In the genomic region with DNA sequence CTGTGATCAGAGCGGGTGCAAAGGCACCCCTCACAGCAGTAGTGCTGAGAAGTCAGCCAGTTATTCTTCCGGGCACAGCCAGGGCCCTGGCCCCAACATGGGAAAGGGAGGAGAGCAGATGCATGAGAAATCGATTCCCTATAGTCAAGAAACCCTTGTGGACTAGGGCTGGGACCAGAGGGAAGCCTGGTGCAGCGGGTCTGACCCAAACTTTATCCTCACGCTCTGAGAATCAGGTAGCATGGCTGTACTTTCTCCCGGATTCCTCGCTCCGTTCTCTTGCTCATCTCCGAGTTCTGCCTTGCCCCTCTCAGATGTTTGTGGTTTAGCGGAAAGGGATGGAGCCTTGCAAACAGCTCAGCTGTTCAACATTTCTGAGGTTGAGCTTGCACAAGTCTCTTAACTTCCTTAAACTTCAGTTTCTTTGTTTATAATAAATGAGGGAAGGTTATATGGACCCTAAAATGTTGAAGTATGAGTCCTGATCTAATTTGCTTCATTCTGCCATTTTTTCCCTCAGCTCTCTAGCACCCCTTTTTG, we compare ENCODE assay signal across 9 mouse cellular contexts. TPM values are rescaled to one million over a fixed set of nuclear protein-coding genes. Genes with fewer than 3 reads are reported as not detected.
DNase-seq lines count a peak whose midpoint lies in the region; ATAC-seq and TF ChIP-seq lines count a peak whose summit lies in the region.
"Had no signal": no experiment of that assay in that cellular context is flagged by ENCODE, and none has a peak within 500 bp of the region (broad histone marks: within the 10 kb centered on the region; RNA-seq: fewer than 3 reads in every experiment).

No protein-coding gene starts in this region.

- intact Hi-C loops in gastrocnemius, adult 2 months (cut with DNase I): no loop called here

- H3K36me3 ChIP-seq in lung, embryonic 14.5 days (ENCODE audit: insufficient read depth): no peaks in the 10 kb centered on the region
- H3K36me3 ChIP-seq in intestine, embryonic 15.5 days: no peaks in the 10 kb centered on the region
- no peaks in the 10 kb centered on the region for H3K36me3 ChIP-seq in neural tube, embryonic 13.5 days

- DNase-seq in gastrocnemius, adult 2 months: no peak
- DNase-seq in gastrocnemius, postnatal 4 days (ENCODE audit: low spot score in 2 of 2): no peak
- DNase-seq in lung, embryonic 14.5 days: no peak
- DNase-seq in lung, postnatal 4 days: no peak
- DNase-seq in left cerebral cortex, adult 9 months (ENCODE audit: low spot score in 2 of 2): no peak

- TF ChIP-seq CTCF in gastrocnemius, adult 2 months (IDR thresholded peaks at IDR 0.05): no peak
- TF ChIP-seq CTCF in lung, embryonic 14.5 days (IDR thresholded peaks at IDR 0.05; ENCODE audit: low read depth): no peak

- ATAC-seq in lung, embryonic 14.5 days (ENCODE audit: insufficient read depth): no peak
- ATAC-seq in intestine, embryonic 15.5 days: no peak
- ATAC-seq in neural tube, embryonic 13.5 days (ENCODE audit: low read depth): no peak
- no peak for ATAC-seq in CD4-positive, CD25-positive, alpha-beta regulatory T cell, adult 4 months
- ATAC-seq: Patski had no signal

- H3K9me3 ChIP-seq in lung, embryonic 14.5 days (ENCODE audit: low read depth, low read length): no peaks in the 10 kb centered on the region
- no peaks in the 10 kb centered on the region for H3K9me3 ChIP-seq in intestine, embryonic 15.5 days
- H3K9me3 ChIP-seq in neural tube, embryonic 13.5 days: no peaks in the 10 kb centered on the region

- H3K4me3 ChIP-seq in gastrocnemius, adult 2 months: peak overlapping the region; percentile 67
- peak overlapping the region; percentile 37 for H3K4me3 ChIP-seq in lung, embryonic 14.5 days (ENCODE audit: low read depth, low read length)
- peak overlapping the region; percentile 23 for H3K4me3 ChIP-seq in intestine, embryonic 15.5 days (replicated peaks)
- peak overlapping the region; percentile 22 for H3K4me3 ChIP-seq in neural tube, embryonic 13.5 days

- H3K4me1 ChIP-seq in lung, embryonic 14.5 days (ENCODE audit: insufficient read depth): no peaks in the 10 kb centered on the region
- no peaks in the 10 kb centered on the region; the same call in none of the 2 replicates for H3K4me1 ChIP-seq in intestine, embryonic 15.5 days (replicated peaks)
- no peaks in the 10 kb centered on the region for H3K4me1 ChIP-seq in neural tube, embryonic 13.5 days (replicated peaks)

- H3K4me2 ChIP-seq in lung, embryonic 14.5 days: no peak overlapping the region
- H3K4me2 ChIP-seq in intestine, embryonic 15.5 days (replicated peaks): no peak overlapping the region
- no peak overlapping the region for H3K4me2 ChIP-seq in neural tube, embryonic 13.5 days

- peak overlapping the region; percentile 79 for H3K27ac ChIP-seq in gastrocnemius, adult 2 months
- H3K27ac ChIP-seq in lung, embryonic 14.5 days (ENCODE audit: low read depth): peak overlapping the region; percentile 54; the same call in 1 of the 2 replicates
- H3K27ac ChIP-seq in intestine, embryonic 15.5 days: peak overlapping the region; percentile 13; the same call in 1 of the 2 replicates
- peak overlapping the region; percentile 38; the same call in 1 of the 2 replicates for H3K27ac ChIP-seq in neural tube, embryonic 13.5 days (replicated peaks)

- H3K27me3 ChIP-seq in lung, embryonic 14.5 days (ENCODE audit: insufficient read depth, low read length): 0 out of 2 replicates have a peak, but pooled peaks cover 5% of the 10 kb centered on the region
- no peaks in the 10 kb centered on the region for H3K27me3 ChIP-seq in intestine, embryonic 15.5 days (replicated peaks)
- no peaks in the 10 kb centered on the region for H3K27me3 ChIP-seq in neural tube, embryonic 13.5 days
- H3K27me3 ChIP-seq: Patski had no signal

- WGBS in lung, embryonic 14.5 days: 29% methylated on average over 10 of the region's 10 CpGs
- 50% methylated on average over 10 of the region's 10 CpGs for WGBS in intestine, embryonic 15.5 days
- 77% methylated on average over 10 of the region's 10 CpGs for WGBS in neural tube, embryonic 13.5 days

- H3K9ac ChIP-seq in lung, embryonic 14.5 days: peak overlapping the region; percentile 51
- H3K9ac ChIP-seq in intestine, embryonic 15.5 days: no peak overlapping the region
- peak overlapping the region; percentile 38; the same call in 1 of the 2 replicates for H3K9ac ChIP-seq in neural tube, embryonic 13.5 days

RNA-seq across cellular contexts. Expression of gene Aplnr, which starts 1.6 kb away (rescaled TPM):
- total RNA-seq in gastrocnemius, adult 2 months (2021): 1 to 10 TPM; 2.5 to 5.6 TPM
- total RNA-seq in gastrocnemius, postnatal 4 days (2021): 10 to 100 TPM; 86.8 to 91.9 TPM
- polyA plus RNA-seq in lung, embryonic 14.5 days (2014; fragmentation: Nextera tagmentation; extraction: Ambion mirVana): 143 and 148 TPM in 2 replicates
- polyA plus RNA-seq in intestine, embryonic 15.5 days (2015; fragmentation: Nextera tagmentation; extraction: Ambion mirVana): 59.6 and 64.8 TPM in 2 replicates
- 41.2 and 43.7 TPM in 2 replicates for polyA plus RNA-seq in neural tube, embryonic 13.5 days (2015; fragmentation: Nextera tagmentation; extraction: Ambion mirVana)
- polyA plus RNA-seq in CD4-positive, CD25-positive, alpha-beta regulatory T cell, adult 4 months (2017; shearing (Covaris generic)): not detected

RNA-seq across cellular contexts. Expression of gene Lrrc55, which starts 59.3 kb away (rescaled TPM):
- 1 to 10 TPM in 1 of 2 experiments, under 1 TPM in 1; 0.56 to 1.1 TPM for total RNA-seq in gastrocnemius, adult 2 months (2021)
- total RNA-seq in gastrocnemius, postnatal 4 days (2021): 1 to 10 TPM; 3.0 to 4.7 TPM
- polyA plus RNA-seq in lung, embryonic 14.5 days (2014; fragmentation: Nextera tagmentation; extraction: Ambion mirVana): 0.09 and 0.33 TPM in 2 replicates
- 4.2 and 4.4 TPM in 2 replicates for polyA plus RNA-seq in intestine, embryonic 15.5 days (2015; fragmentation: Nextera tagmentation; extraction: Ambion mirVana)
- polyA plus RNA-seq in neural tube, embryonic 13.5 days (2015; fragmentation: Nextera tagmentation; extraction: Ambion mirVana): 5.1 and 5.6 TPM in 2 replicates
- polyA plus RNA-seq in CD4-positive, CD25-positive, alpha-beta regulatory T cell, adult 4 months (2017; shearing (Covaris generic)): not detected

Comparison
In these comparisons a context has a peak if more than half of its experiments do, and no peak if none do; other contexts are left out.
1. H3K27ac ChIP-seq: peak in every context shown above with its lines; median percentile 79 in gastrocnemius, adult 2 months; 54 in lung, embryonic 14.5 days; 38 in neural tube, embryonic 13.5 days; 13 in intestine, embryonic 15.5 days.
2. RNA of gene Aplnr, which starts 1.6 kb away (polyA plus RNA-seq): 143 to 148 TPM in lung, embryonic 14.5 days, 59.6 to 64.8 TPM in intestine, embryonic 15.5 days and 41.2 to 43.7 TPM in neural tube, embryonic 13.5 days; not detected in CD4-positive, CD25-positive, alpha-beta regulatory T cell, adult 4 months; every median in the first group is over 10 times any median in the second.
3. Peak in every context shown above with its lines, with median percentiles within 50 percentile points of each other: H3K4me3 ChIP-seq.